Mouse (Mus musculus): ENCODE data around the gene Cmtm5.

DNA sequence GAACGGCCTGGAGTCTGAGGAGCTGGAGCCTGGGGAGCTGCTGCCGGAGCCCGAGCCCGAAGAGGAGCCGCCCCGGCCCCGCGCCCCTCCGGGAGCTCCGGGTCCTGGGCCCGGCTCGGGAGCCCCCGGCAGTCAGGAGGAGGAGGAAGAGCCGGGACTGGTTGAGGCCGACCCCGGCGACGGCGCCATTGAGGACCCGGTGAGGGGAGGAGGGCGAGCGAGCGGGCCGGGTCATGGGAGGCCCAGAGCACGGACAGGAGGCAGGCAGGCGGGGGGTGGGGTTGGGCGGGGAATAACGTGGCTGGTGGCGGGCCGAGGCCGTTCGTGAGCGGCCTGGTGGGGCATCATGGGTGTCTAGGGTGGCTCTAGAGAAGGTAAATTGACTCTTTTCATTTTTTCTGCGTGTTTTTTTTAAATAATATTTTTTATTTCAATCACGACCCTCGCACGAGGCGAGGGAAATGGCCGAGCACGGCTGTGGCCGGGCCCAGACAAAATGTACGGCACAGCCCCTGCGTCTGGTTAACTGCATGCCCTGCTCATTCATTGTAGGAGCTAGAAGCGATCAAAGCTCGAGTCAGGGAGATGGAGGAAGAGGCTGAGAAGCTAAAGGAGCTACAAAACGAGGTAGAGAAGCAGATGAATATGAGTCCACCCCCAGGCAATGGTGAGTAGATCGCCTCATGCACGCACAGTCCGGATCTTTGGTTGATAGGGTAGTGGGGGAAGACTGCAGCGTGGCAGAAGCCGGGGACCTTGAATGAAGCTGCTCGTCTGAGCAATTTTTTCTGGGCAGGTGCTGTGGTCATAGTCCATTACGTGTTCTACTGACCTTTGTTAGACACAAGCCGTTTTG, 41.5 kb upstream of the Cmtm5 start:
- TF ChIP-seq POLR2A (IDR thresholded peaks at IDR 0.05; ENCODE audit: insufficient read depth, low read depth, low read length) = no peak
- TF ChIP-seq CTCF (IDR thresholded peaks at IDR 0.05; ENCODE audit: insufficient read depth, low read depth, low read length) = no peak
